Mouse (Mus musculus): ENCODE measurements around the gene Kank3. TPM values are rescaled to one million over a fixed set of nuclear protein-coding genes. Genes with fewer than 3 reads are reported as not detected.
"Not testable (repeated sequence)": the region's sequence is repeated elsewhere in the genome, so short reads cannot be mapped to it uniquely, and the experiment has no call there.

The Kank3 gene
- total RNA-seq, 2 experiments from 2014 or later = 18.5 to 20.7 TPM

GRCm38 (mm10) chr17:33807181-33807888 lies 3.0 kb upstream of the Kank3 start:
- DNase-seq = no peak

GRCm38 (mm10) chr17:33808192-33808591 lies 2.1 kb upstream of the Kank3 start:
- no peak for DNase-seq

- no peak for DNase-seq
These were observed 810 bp downstream of the Kank3 start for GRCm38 (mm10) chr17:33811142-33811516.

GRCm38 (mm10) chr17:33812475-33812874 lies 2.2 kb downstream of the Kank3 start:
- DNase-seq = no peak

GRCm38 (mm10) chr17:33812990-33813389 lies 2.7 kb downstream of the Kank3 start:
- peak; percentile 57 for DNase-seq

- no peak for DNase-seq
These were observed 5.1 kb downstream of the Kank3 start for GRCm38 (mm10) chr17:33815399-33815798.

- no peak for DNase-seq
These were observed 6.3 kb downstream of the Kank3 start for GRCm38 (mm10) chr17:33816612-33817011.

- peak; percentile 95 for DNase-seq
These were observed 7.1 kb downstream of the Kank3 start for GRCm38 (mm10) chr17:33817184-33817968.

- DNase-seq = no peak
These were observed 7.8 kb downstream of the Kank3 start for GRCm38 (mm10) chr17:33817969-33818643.

- DNase-seq = no peak
These were observed 12.2 kb downstream of the Kank3 start for GRCm38 (mm10) chr17:33822436-33822959.

GRCm38 (mm10) chr17:33823171-33823570 lies 12.9 kb downstream of the Kank3 start:
- DNase-seq = not testable (repeated sequence)

GRCm38 (mm10) chr17:33824084-33824996 lies 14.0 kb downstream of the Kank3 start, which contains the start of the genes Rps28 and Ndufa7:
Gene Rps28 (minus strand): TSS chr17:33824562.
Gene Ndufa7 (plus strand): TSS chr17:33824572.
- peak; percentile 96 for DNase-seq

GRCm38 (mm10) chr17:33824997-33825330 lies 14.6 kb downstream of the Kank3 start:
- DNase-seq = not testable (repeated sequence)

GRCm38 (mm10) chr17:33825462-33825861 lies 15.1 kb downstream of the Kank3 start:
- no peak for DNase-seq

GRCm38 (mm10) chr17:33826850-33827249 lies 16.5 kb downstream of the Kank3 start:
- peak; percentile 45 for DNase-seq

GRCm38 (mm10) chr17:33828892-33829291 lies 18.6 kb downstream of the Kank3 start:
- peak; percentile 58 for DNase-seq

- no peak for DNase-seq
These were observed 19.2 kb downstream of the Kank3 start for GRCm38 (mm10) chr17:33829561-33829960.

- DNase-seq = peak; percentile 90
These were observed 32.9 kb downstream of the Kank3 start, which contains the start of gene Cd320 for GRCm38 (mm10) chr17:33842966-33843795. Gene Cd320 (plus strand): TSS chr17:33843091.

GRCm38 (mm10) chr17:33844196-33844595 lies 33.9 kb downstream of the Kank3 start:
- DNase-seq = no peak

GRCm38 (mm10) chr17:33848139-33848538 lies 37.8 kb downstream of the Kank3 start:
- DNase-seq = no peak
